Mouse (Mus musculus) liver, postnatal 0 days (tissue): ENCODE results near the gene Trim28.

ENCODE experiments used
- CTCF ChIP-seq: sonication (generic); IDR thresholded peaks from 2 replicates; pipeline ENCODE4 v1.5.1; 2016; ENCODE audit warnings: antibody characterized with exemption, low read depth
- EP300 ChIP-seq: IDR thresholded peaks from 2 replicates; pipeline ENCODE4 v1.6.1; 2016; ENCODE audit warnings: antibody characterized with exemption, low read depth, mild to moderate bottlenecking

DNA sequence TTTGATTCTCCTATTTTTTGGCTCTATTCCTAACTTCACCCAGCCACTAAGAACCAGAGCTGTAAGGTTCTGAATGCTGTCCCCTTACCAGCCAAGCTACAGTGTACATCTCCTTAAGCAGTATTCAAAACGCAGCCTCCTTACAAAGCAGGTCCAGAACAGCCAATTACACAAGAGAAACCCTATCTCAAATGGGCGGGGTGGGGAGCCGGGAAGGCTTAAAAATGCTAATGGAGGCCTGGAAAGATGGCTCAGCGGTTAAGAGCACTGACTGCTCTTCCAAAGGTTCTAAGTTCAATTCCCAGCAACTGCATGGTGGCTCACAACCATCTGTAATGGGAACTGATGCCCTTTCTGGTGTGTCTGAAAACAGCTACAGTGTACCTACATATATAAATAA is 39.2 kb upstream of the Trim28 start:
- no peak for TF ChIP-seq CTCF
- no peak for TF ChIP-seq EP300
